Mouse (Mus musculus) kidney, embryonic 14.5 days (tissue): ENCODE results near the gene Hoxb8. TPM values are rescaled to one million over a fixed set of nuclear protein-coding genes. Genes with fewer than 3 reads are reported as not detected.
A peak's percentile ranks its signal among the peaks of the same experiment; 100 is the strongest.

Source experiments
- ATAC-seq: fragments of 200-750 bp; cut with Nextera tagmentation; 2 replicates; pipeline ENCODE4 v1.8.0; 2017; ENCODE audit warnings: moderate number of reproducible peaks, mild to moderate bottlenecking, moderate TSS enrichment, moderate library complexity; ENCODE audit not compliant: low FRiP score, low TSS enrichment
- H3K27ac ChIP-seq: fragments of 300-500 bp; sonication (generic); 2 replicates; pipeline ENCODE4 v1.5.1; 2014; ENCODE audit warnings: low read depth, mild to moderate bottlenecking, low read length, moderate library complexity, mixed read lengths
- H3K27me3 ChIP-seq: fragments of 300-500 bp; sonication (generic); 2 replicates; pipeline ENCODE4 v1.6.1; 2014; ENCODE audit warnings: mild to moderate bottlenecking, low read length; ENCODE audit not compliant: control insufficient read depth, insufficient read depth
- H3K36me3 ChIP-seq: fragments of 300-500 bp; sonication (generic); 2 replicates; pipeline ENCODE4 v1.6.1; 2014; ENCODE audit warnings: low read length, mixed read lengths; ENCODE audit not compliant: control insufficient read depth, insufficient read depth
- H3K4me1 ChIP-seq: fragments of 300-500 bp; sonication (generic); 2 replicates; pipeline ENCODE4 v1.6.1; 2014; ENCODE audit warnings: low read length, mixed read lengths; ENCODE audit not compliant: control insufficient read depth, insufficient read depth
- H3K4me2 ChIP-seq: fragments of 300-500 bp; sonication (generic); replicated peaks from 2 replicates; pipeline ENCODE4 v1.6.1; 2014; ENCODE audit warnings: low read depth, mild to moderate bottlenecking, low read length
- H3K4me3 ChIP-seq: fragments of 300-500 bp; sonication (generic); 2 replicates; pipeline ENCODE4 v1.5.1; 2014; ENCODE audit warnings: mild to moderate bottlenecking, low read length
- H3K9ac ChIP-seq: fragments of 300-500 bp; sonication (generic); 2 replicates; pipeline ENCODE4 v1.6.1; 2014; ENCODE audit warnings: low read depth, mild to moderate bottlenecking, low read length, moderate library complexity
- H3K9me3 ChIP-seq: fragments of 300-500 bp; sonication (generic); 2 replicates; pipeline ENCODE4 v1.6.1; 2016; ENCODE audit warnings: low read length; ENCODE audit not compliant: control insufficient read depth
- WGBS: fragments of 180-500 bp; shearing (Covaris S2); extraction: QIAGEN DNeasy Blood & Tissue Kit; methylation state at CpG from one replicate; pipeline ENCODE4 v1.1.7; 2014; 5-methylcytosine and 5-hydroxymethylcytosine counted together
- polyA plus RNA-seq: library from polyadenylated mRNA; unstranded; fragments of >200 nt; fragmentation: Nextera tagmentation; extraction: Ambion mirVana; gene quantifications from 2 replicates; pipeline ENCODE4 v1.2.1, GENCODE M21; 2014

The Hoxb8 gene
- polyA plus RNA-seq, 1 experiment from 2014 or later: 12.7 TPM

DNA sequence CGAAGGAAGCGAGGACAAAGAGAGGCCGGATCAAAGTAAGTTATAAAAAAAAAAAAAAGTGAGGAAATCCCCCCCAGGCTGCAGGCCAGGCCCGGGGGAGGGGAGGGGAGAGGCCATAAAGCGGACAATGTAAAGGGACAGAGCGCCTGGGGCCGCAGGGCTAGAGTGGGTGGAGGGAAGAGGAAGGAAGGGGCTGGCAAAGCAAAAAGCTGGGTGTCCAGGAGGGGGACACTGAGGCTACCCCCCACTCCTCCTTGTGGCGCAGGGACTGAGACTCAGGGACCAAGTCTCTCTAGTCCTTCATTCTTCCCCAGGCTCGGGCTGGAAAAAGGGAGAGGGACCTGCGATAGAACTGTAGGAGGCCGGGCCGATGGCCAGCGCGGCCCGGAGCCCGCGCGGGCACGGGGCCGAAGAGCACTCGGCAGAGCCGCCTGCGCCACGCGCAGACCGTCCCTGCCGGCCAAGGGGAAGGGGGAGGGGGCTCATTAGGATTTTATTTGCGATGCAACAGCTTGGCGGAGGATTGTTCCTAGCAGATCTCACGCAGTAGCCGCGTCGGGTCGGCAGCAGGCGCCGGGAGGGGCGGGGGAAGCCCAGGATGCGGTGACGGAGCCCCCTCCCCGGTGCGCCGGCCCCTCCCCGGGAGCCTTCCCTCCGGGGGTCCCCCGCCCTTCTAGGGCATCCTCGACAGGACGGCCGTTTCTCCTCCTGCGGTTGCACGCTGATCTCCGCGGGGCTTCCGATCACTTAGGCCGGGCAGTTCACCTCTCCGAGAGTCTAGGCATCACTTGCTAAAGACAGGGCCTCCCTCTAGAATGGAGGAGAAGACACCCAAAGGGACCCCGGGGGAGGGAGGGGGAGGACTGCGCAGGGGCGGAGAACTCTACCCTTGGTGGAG is 9.4 kb upstream of the Hoxb8 start:
- WGBS: under 1% methylated on average over 56 of the region's 58 CpGs
- peak overlapping the region; percentile 95 for H3K27ac ChIP-seq
- peak overlapping the region; percentile 65 for H3K4me3 ChIP-seq
- H3K9ac ChIP-seq: peak overlapping the region; percentile 93
- peaks cover 46% of the 10 kb centered on the region for H3K4me1 ChIP-seq
- H3K36me3 ChIP-seq: peaks cover 9% of the 10 kb centered on the region; the same call in 1 of the 2 replicates
- H3K27me3 ChIP-seq: peaks cover 4% of the 10 kb centered on the region; the same call in 1 of the 2 replicates
- H3K4me2 ChIP-seq: peak overlapping the region; percentile 84
- ATAC-seq: peak; percentile 60
- no peaks in the 10 kb centered on the region for H3K9me3 ChIP-seq

DNA sequence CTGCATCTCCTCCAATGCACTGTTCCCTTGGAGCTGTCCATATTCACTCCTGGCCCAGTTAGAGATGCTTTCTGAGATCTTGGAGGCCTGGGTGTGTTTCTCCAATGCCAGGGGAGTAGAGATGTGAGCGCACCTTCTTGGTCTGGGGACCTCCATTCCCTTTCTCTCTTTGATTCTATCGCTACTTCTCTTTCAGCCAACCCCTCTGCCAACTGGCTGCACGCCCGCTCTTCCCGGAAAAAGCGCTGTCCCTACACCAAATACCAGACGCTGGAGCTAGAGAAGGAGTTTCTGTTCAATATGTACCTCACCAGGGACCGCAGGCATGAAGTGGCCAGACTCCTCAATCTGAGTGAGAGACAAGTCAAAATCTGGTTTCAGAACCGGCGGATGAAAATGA is 7.3 kb upstream of the Hoxb8 start:
- 45% methylated on average over 10 of the region's 10 CpGs for WGBS
- Histone ChIP-seq H3K27me3 (peaks cover 4% of the 10 kb centered on the region; the same call in 1 of the 2 replicates), H3K4me1 (peaks cover 49% of the 10 kb centered on the region), H3K9ac (0 out of 2 replicates have a peak overlapping the region, but pooled peaks have one; percentile 8), H3K36me3 (peaks cover 3% of the 10 kb centered on the region; the same call in 1 of the 2 replicates), H3K4me3 (no peak overlapping the region; the same call in 1 of the 2 replicates), H3K9me3 (no peaks in the 10 kb centered on the region), H3K27ac (no peak overlapping the region), H3K4me2 (peak overlapping the region; percentile 84; the same call in 1 of the 2 replicates)
- no peak for ATAC-seq

GRCm38 (mm10) chr11:96275896-96276295 is 5.8 kb upstream of the Hoxb8 start:
- peak overlapping the region; percentile 42; the same call in 1 of the 2 replicates for H3K27ac ChIP-seq
- no peaks in the 10 kb centered on the region for H3K9me3 ChIP-seq
- ATAC-seq: no peak
- no peak overlapping the region for H3K4me3 ChIP-seq
- H3K4me2 ChIP-seq: no peak overlapping the region
- H3K27me3 ChIP-seq: peaks cover 4% of the 10 kb centered on the region; the same call in 1 of the 2 replicates
- H3K36me3 ChIP-seq: peaks cover 3% of the 10 kb centered on the region; the same call in 1 of the 2 replicates
- 0 out of 2 replicates have a peak overlapping the region, but pooled peaks have one; percentile 60 for H3K9ac ChIP-seq
- 30% methylated on average over 4 of the region's 4 CpGs for WGBS
- H3K4me1 ChIP-seq: peaks cover 44% of the 10 kb centered on the region

GRCm38 (mm10) chr11:96277151-96278044 is 4.3 kb upstream of the Hoxb8 start:
- Histone ChIP-seq H3K4me1 (peaks cover 45% of the 10 kb centered on the region), H3K9me3 (no peaks in the 10 kb centered on the region), H3K4me3 (peak overlapping the region; percentile 28), H3K27me3 (peaks cover 4% of the 10 kb centered on the region; the same call in 1 of the 2 replicates), H3K4me2 (peak overlapping the region; percentile 52), H3K36me3 (peaks cover 3% of the 10 kb centered on the region; the same call in 1 of the 2 replicates), H3K9ac (peak overlapping the region; percentile 60), H3K27ac (peak overlapping the region; percentile 87)
- no peak for ATAC-seq
- 3% methylated on average over 35 of the region's 35 CpGs for WGBS

DNA sequence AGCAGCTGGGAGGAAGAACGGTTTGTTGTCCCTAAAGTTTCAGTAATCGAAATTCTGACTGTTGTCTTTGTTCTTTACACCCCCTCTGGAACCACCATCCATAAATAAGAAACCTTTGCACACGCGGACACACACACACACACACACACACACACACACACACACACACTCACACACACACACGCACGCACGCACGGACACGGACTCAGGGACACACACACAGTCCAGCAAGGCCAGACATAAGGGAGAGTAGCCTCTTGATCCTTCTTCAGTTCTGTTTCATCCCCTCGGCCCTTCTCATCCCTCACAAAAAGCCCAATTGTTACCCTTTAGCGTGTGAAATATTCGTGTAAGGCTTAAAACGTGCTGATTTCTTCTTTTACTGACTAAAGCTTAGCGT is 3.4 kb upstream of the Hoxb8 start:
- H3K27ac ChIP-seq: peak overlapping the region; percentile 87; the same call in 1 of the 2 replicates
- H3K4me1 ChIP-seq: peaks cover 39% of the 10 kb centered on the region

DNA sequence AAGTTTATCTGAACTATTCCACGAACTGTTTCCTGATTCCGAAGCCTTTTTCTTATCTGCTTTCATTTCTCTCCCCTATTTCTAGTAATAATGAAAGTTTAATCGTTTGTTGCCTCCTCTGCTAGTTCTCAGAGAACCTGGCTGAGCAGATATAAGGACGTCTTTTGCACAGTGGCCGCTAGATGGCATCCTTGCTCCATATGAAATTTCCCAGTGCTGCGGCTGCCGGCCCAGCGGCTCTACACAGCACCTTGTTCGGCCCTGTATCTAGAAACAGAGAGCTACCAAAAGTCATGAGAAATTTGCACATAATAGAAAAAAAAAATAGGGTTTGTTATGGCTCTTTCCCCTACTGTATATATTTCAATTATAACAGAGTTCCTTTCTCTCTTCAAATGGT is 2.9 kb upstream of the Hoxb8 start:
- Histone ChIP-seq H3K4me1 (peaks cover 38% of the 10 kb centered on the region), H3K27me3 (peaks cover 4% of the 10 kb centered on the region; the same call in 1 of the 2 replicates), H3K9me3 (no peaks in the 10 kb centered on the region), H3K4me3 (peak overlapping the region; percentile 53), H3K4me2 (peak overlapping the region; percentile 95), H3K36me3 (peaks cover 3% of the 10 kb centered on the region; the same call in 1 of the 2 replicates), H3K27ac (peak overlapping the region; percentile 80; the same call in 1 of the 2 replicates), H3K9ac (peak overlapping the region; percentile 99; the same call in 1 of the 2 replicates)
- no peak for ATAC-seq
- WGBS: under 1% methylated on average over 9 of the region's 9 CpGs

More for the DNA sequence above, 3.4 kb upstream of the Hoxb8 start:
- Histone ChIP-seq H3K4me2 (peak overlapping the region; percentile 52), H3K4me3 (peak overlapping the region; percentile 28), H3K36me3 (peaks cover 3% of the 10 kb centered on the region; the same call in 1 of the 2 replicates), H3K27me3 (peaks cover 4% of the 10 kb centered on the region; the same call in 1 of the 2 replicates), H3K9ac (peak overlapping the region; percentile 60; the same call in 1 of the 2 replicates), H3K9me3 (no peaks in the 10 kb centered on the region)
- 6% methylated on average over 14 of the region's 14 CpGs for WGBS
- ATAC-seq: no peak

- Histone ChIP-seq H3K9me3 (no peaks in the 10 kb centered on the region), H3K27ac (peak overlapping the region; percentile 80), H3K4me2 (peak overlapping the region; percentile 95), H3K27me3 (peaks cover 4% of the 10 kb centered on the region; the same call in 1 of the 2 replicates), H3K4me1 (peaks cover 38% of the 10 kb centered on the region), H3K36me3 (peaks cover 3% of the 10 kb centered on the region; the same call in 1 of the 2 replicates), H3K4me3 (peak overlapping the region; percentile 53), H3K9ac (peak overlapping the region; percentile 99)
- ATAC-seq: no peak
- 4% methylated on average over 31 of the region's 31 CpGs for WGBS
These were observed 2.1 kb upstream of the Hoxb8 start for GRCm38 (mm10) chr11:96279421-96280233.
